Mouse (Mus musculus): ENCODE results near the gene Fanci. TPM values are rescaled to one million over a fixed set of nuclear protein-coding genes. Genes with fewer than 3 reads are reported as not detected.

Fanci gene
- polyA plus RNA-seq, 1 experiment from 2014 or later = 21.4 TPM

DNA sequence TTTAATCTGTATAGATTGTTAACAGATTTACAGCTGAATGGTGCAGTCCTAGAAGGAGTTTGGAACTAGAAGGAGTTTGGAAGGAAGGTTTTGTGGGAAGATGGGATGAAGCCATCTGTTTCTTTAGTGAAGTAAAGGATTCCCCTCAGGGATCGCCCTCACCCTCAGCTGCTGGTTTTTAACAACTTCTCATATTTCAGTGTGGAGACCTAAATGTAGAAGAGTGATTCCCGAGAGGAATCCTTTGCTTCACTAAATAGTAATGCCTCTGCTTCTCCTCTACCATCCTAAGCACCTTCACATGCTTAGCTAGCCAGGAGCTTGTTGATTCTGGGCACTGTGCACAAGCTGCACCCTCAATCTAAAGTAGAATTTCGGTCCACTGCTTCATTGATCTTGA is 258 bp upstream of the Fanci start:
- peak overlapping the region; percentile 91 for H3K4me2 ChIP-seq (ENCODE audit: low read depth, low read length)
- no peaks in the 10 kb centered on the region for H3K36me3 ChIP-seq (replicated peaks; ENCODE audit: control insufficient read depth, insufficient read depth, low read depth, low read length)
- no peaks in the 10 kb centered on the region for H3K4me1 ChIP-seq (ENCODE audit: control insufficient read depth, insufficient read depth, low read length)
- WGBS = 5% methylated on average over 3 of the region's 3 CpGs
- H3K4me3 ChIP-seq (ENCODE audit: low read depth, low read length) = peak overlapping the region; percentile 61
- H3K9ac ChIP-seq (replicated peaks; ENCODE audit: low read length) = peak overlapping the region; percentile 74
- ATAC-seq (replicated peaks; ENCODE audit: insufficient number of reproducible peaks, low FRiP score, low TSS enrichment, low read depth) (0 out of 2 replicates have a peak, but pooled peaks have one; percentile 2), DNase-seq (ENCODE audit: low spot score) (peak; percentile 44)
- no peaks in the 10 kb centered on the region for H3K27me3 ChIP-seq (ENCODE audit: control insufficient read depth, insufficient read depth, low read length)
- H3K27ac ChIP-seq (replicated peaks; ENCODE audit: low read depth, low read length) = peak overlapping the region; percentile 72
- no peaks in the 10 kb centered on the region for H3K9me3 ChIP-seq (replicated peaks; ENCODE audit: control insufficient read depth, low read length)

DNA sequence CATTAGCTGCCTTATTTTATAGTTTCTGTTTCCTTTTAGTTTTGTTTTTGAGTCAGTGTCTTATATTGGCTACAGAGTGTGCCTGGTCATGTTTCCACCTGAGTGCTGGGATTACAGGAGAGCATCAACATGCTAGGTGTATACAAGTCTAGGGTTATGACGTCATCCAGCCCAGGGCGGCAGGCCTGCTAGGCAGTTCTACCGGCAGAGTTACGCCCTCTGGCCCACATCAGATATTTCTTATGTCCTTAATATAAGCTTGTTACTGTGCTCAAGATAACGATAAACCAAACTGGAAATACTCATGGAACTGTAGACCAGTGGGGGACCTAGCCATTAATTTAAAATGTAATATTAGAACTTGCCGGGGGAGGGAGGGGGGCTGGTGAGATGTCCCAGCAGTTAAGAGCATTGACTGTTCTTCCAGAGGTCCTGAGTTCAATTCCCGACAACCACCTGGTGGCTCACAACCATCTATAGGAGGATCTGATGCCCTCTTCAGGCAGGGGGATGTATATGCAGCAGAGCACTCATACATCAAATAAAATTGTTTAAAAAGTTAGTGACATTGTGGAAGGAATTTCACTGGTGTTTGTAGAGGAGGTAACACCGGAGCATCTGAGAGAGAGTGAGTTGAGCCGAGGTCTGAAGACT is 1.3 kb downstream of the Fanci start:
- Histone ChIP-seq H3K27ac (replicated peaks; ENCODE audit: low read depth, low read length) (no peak overlapping the region), H3K4me2 (ENCODE audit: low read depth, low read length) (peak overlapping the region; percentile 91), H3K9me3 (replicated peaks; ENCODE audit: control insufficient read depth, low read length) (no peaks in the 10 kb centered on the region), H3K36me3 (replicated peaks; ENCODE audit: control insufficient read depth, insufficient read depth, low read depth, low read length) (no peaks in the 10 kb centered on the region), H3K9ac (replicated peaks; ENCODE audit: low read length) (peak overlapping the region; percentile 74; the same call in 1 of the 2 replicates), H3K4me1 (ENCODE audit: control insufficient read depth, insufficient read depth, low read length) (no peaks in the 10 kb centered on the region), H3K4me3 (ENCODE audit: low read depth, low read length) (peak overlapping the region; percentile 61), H3K27me3 (ENCODE audit: control insufficient read depth, insufficient read depth, low read length) (no peaks in the 10 kb centered on the region)
- peak; percentile 37 for DNase-seq (ENCODE audit: low spot score)
- WGBS = 58% methylated on average over 9 of the region's 9 CpGs
- 0 out of 2 replicates have a peak, but pooled peaks have one; percentile 21 for ATAC-seq (replicated peaks; ENCODE audit: insufficient number of reproducible peaks, low FRiP score, low TSS enrichment, low read depth)

DNA sequence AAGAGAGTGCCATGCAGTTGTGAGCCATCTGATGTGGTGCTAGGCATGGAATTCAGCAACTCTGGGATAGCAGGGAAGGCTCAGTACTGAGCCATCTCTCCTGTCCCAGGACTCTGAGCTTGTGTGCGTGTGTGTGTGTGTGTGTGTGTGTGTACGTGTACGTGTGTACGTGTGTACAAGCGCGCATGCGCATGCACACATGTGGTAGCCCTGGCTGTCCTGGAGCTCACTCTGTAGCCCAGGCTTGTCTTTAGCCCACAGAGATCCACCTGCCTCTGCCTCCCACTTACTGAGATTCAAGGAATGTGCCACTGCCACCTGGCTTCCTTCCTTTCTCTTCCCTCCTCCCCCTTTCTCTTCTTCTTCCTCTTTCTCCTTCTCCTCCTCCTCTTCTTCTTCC is 2.2 kb downstream of the Fanci start:
- Histone ChIP-seq H3K4me1 (ENCODE audit: control insufficient read depth, insufficient read depth, low read length) (no peaks in the 10 kb centered on the region), H3K36me3 (replicated peaks; ENCODE audit: control insufficient read depth, insufficient read depth, low read depth, low read length) (no peaks in the 10 kb centered on the region), H3K9ac (replicated peaks; ENCODE audit: low read length) (no peak overlapping the region), H3K27ac (replicated peaks; ENCODE audit: low read depth, low read length) (no peak overlapping the region), H3K9me3 (replicated peaks; ENCODE audit: control insufficient read depth, low read length) (no peaks in the 10 kb centered on the region), H3K27me3 (ENCODE audit: control insufficient read depth, insufficient read depth, low read length) (no peaks in the 10 kb centered on the region), H3K4me3 (ENCODE audit: low read depth, low read length) (no peak overlapping the region), H3K4me2 (ENCODE audit: low read depth, low read length) (no peak overlapping the region)
- no peak for DNase-seq (ENCODE audit: low spot score)
- 90% methylated on average over 7 of the region's 7 CpGs for WGBS
- ATAC-seq (replicated peaks; ENCODE audit: insufficient number of reproducible peaks, low FRiP score, low TSS enrichment, low read depth) = no peak

DNA sequence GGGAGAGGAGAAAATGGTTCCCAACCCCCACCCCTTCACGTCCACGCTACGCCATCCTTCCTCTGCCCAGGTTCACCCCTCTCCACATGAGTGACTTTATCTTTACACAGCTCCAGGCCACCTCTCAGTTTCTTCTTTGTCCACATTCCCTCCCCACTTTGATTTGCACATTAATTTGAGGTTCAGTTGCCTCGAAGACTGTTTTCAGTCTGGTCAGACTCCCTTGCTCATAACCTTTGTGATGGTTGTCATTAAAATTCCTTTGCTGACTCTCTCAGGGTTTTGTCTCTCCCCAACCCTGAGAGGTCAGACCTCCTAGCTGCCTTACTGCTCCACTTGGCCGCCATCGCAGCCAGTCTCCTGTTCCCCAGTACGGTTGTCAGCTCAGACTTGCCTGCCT is 2.9 kb downstream of the Fanci start:
- Histone ChIP-seq H3K9ac (replicated peaks; ENCODE audit: low read length) (no peak overlapping the region), H3K4me3 (ENCODE audit: low read depth, low read length) (no peak overlapping the region), H3K27ac (replicated peaks; ENCODE audit: low read depth, low read length) (no peak overlapping the region), H3K36me3 (replicated peaks; ENCODE audit: control insufficient read depth, insufficient read depth, low read depth, low read length) (no peaks in the 10 kb centered on the region), H3K4me1 (ENCODE audit: control insufficient read depth, insufficient read depth, low read length) (no peaks in the 10 kb centered on the region), H3K27me3 (ENCODE audit: control insufficient read depth, insufficient read depth, low read length) (no peaks in the 10 kb centered on the region), H3K4me2 (ENCODE audit: low read depth, low read length) (no peak overlapping the region), H3K9me3 (replicated peaks; ENCODE audit: control insufficient read depth, low read length) (no peaks in the 10 kb centered on the region)
- no peak for ATAC-seq (replicated peaks; ENCODE audit: insufficient number of reproducible peaks, low FRiP score, low TSS enrichment, low read depth)
- no peak for DNase-seq (ENCODE audit: low spot score)
- 70% methylated on average over 7 of the region's 7 CpGs for WGBS

DNA sequence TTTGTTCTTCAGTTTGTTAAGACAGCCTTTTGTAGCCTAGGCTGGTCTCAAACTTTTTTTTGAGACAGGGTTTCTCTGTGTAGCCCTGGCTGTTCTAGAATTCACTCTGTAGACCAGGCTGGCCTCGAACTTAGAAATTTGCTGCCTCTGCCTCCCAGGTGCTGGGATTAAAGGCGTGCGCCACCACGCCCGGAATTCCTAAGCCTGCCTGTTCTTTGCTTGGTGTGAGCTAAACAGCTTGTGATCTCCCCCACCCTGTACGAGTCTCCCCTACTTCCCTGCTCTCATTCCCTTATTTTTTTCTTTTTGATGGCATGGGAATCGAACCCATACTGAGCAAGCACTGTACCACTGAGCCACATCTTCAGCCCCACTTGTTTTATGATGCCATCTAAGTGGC is 3.5 kb downstream of the Fanci start:
- no peaks in the 10 kb centered on the region for H3K27me3 ChIP-seq (ENCODE audit: control insufficient read depth, insufficient read depth, low read length)
- DNase-seq (ENCODE audit: low spot score) (no peak), ATAC-seq (replicated peaks; ENCODE audit: insufficient number of reproducible peaks, low FRiP score, low TSS enrichment, low read depth) (no peak)
- H3K4me2 ChIP-seq (ENCODE audit: low read depth, low read length) = no peak overlapping the region
- H3K9me3 ChIP-seq (replicated peaks; ENCODE audit: control insufficient read depth, low read length) = no peaks in the 10 kb centered on the region
- H3K4me3 ChIP-seq (ENCODE audit: low read depth, low read length) = no peak overlapping the region
- H3K27ac ChIP-seq (replicated peaks; ENCODE audit: low read depth, low read length) = no peak overlapping the region
- no peak overlapping the region for H3K9ac ChIP-seq (replicated peaks; ENCODE audit: low read length)
- WGBS = 85% methylated on average over 7 of the region's 7 CpGs
- H3K4me1 ChIP-seq (ENCODE audit: control insufficient read depth, insufficient read depth, low read length) = no peaks in the 10 kb centered on the region
- no peaks in the 10 kb centered on the region for H3K36me3 ChIP-seq (replicated peaks; ENCODE audit: control insufficient read depth, insufficient read depth, low read depth, low read length)

DNA sequence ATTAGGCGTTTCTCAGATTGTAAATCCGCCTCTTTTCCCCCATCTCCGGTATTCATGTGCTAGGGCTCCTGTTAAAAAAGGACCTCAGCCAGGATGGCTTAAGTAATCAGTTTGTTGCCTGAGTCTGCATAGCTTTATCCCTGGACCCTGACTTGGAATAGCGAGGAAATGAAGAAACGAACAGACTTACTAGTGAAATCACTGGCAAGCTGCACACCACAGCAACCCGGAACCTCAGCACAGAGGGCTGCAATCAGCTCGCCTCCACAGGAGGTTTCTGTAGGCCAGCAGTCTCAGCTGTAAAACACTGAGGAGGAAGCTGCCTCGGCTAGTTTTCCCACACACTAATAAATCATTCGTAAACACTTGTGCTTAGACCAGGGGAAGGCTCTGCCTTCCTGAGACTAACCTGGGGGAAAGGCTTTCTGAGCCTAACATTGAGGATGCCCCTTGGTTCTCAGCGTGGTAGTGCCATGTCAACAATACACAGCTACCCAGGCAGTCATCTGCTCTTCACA is 5.8 kb downstream of the Fanci start:
- Histone ChIP-seq H3K27ac (replicated peaks; ENCODE audit: low read depth, low read length) (no peak overlapping the region), H3K4me1 (ENCODE audit: control insufficient read depth, insufficient read depth, low read length) (no peaks in the 10 kb centered on the region), H3K9ac (replicated peaks; ENCODE audit: low read length) (no peak overlapping the region), H3K9me3 (replicated peaks; ENCODE audit: control insufficient read depth, low read length) (no peaks in the 10 kb centered on the region), H3K4me3 (ENCODE audit: low read depth, low read length) (no peak overlapping the region), H3K4me2 (ENCODE audit: low read depth, low read length) (no peak overlapping the region), H3K27me3 (ENCODE audit: control insufficient read depth, insufficient read depth, low read length) (no peaks in the 10 kb centered on the region), H3K36me3 (replicated peaks; ENCODE audit: control insufficient read depth, insufficient read depth, low read depth, low read length) (no peaks in the 10 kb centered on the region)
- ATAC-seq (replicated peaks; ENCODE audit: insufficient number of reproducible peaks, low FRiP score, low TSS enrichment, low read depth) (no peak), DNase-seq (ENCODE audit: low spot score) (no peak)
- 87% methylated on average over 10 of the region's 10 CpGs for WGBS

DNA sequence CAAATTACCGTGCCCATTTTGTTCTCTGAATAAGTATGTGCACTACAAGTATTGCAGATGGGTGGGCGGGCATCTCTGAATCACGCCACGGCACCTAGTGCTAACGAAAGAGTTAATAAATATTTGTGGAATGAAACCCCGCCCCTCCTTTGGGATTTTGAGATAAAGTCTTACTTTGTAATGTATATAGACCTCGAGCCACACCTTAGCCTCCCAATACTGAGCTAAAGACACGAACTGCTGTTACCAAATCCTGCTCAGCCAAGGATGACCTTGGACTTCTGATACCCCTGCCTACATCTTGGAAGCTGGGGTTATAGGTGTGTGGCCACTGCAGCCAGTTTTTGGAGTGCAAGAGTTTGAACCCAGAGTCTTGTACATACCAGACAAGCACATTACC is 6.7 kb downstream of the Fanci start:
- Histone ChIP-seq H3K27me3 (ENCODE audit: control insufficient read depth, insufficient read depth, low read length) (no peaks in the 10 kb centered on the region), H3K36me3 (replicated peaks; ENCODE audit: control insufficient read depth, insufficient read depth, low read depth, low read length) (no peaks in the 10 kb centered on the region), H3K9ac (replicated peaks; ENCODE audit: low read length) (no peak overlapping the region), H3K4me3 (ENCODE audit: low read depth, low read length) (no peak overlapping the region), H3K9me3 (replicated peaks; ENCODE audit: control insufficient read depth, low read length) (no peaks in the 10 kb centered on the region), H3K27ac (replicated peaks; ENCODE audit: low read depth, low read length) (no peak overlapping the region), H3K4me2 (ENCODE audit: low read depth, low read length) (no peak overlapping the region), H3K4me1 (ENCODE audit: control insufficient read depth, insufficient read depth, low read length) (no peaks in the 10 kb centered on the region)
- ATAC-seq (replicated peaks; ENCODE audit: insufficient number of reproducible peaks, low FRiP score, low TSS enrichment, low read depth) (no peak), DNase-seq (ENCODE audit: low spot score) (no peak)
- 92% methylated on average over 8 of the region's 8 CpGs for WGBS

DNA sequence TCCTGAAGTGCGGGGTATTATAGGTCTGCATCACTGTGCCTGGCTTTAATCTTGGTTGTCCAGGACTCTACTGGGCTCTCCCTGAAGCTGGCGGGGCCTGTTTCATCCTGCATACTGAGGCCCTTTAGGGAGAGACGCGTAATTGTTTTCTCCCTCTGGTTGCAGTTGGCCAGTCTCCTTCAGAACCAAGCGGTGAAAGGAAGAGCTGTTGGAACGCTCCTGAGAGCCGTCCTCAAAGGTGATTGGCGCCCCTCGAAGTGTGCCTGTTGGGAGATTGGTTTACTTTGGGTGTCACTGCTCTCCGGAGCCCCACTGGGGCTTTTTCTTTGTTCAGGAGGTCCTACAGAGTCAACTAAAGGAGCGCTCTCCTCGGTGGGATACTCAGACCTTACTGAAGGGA is 7.2 kb downstream of the Fanci start:
- no peak for DNase-seq (ENCODE audit: low spot score)
- 72% methylated on average over 12 of the region's 12 CpGs for whole genome bisulfite sequencing

More for the DNA sequence above, 7.2 kb downstream of the Fanci start:
- Histone ChIP-seq H3K4me2 (ENCODE audit: low read depth, low read length) (no peak overlapping the region), H3K4me1 (ENCODE audit: control insufficient read depth, insufficient read depth, low read length) (no peaks in the 10 kb centered on the region), H3K27ac (replicated peaks; ENCODE audit: low read depth, low read length) (no peak overlapping the region), H3K27me3 (ENCODE audit: control insufficient read depth, insufficient read depth, low read length) (no peaks in the 10 kb centered on the region), H3K9ac (replicated peaks; ENCODE audit: low read length) (no peak overlapping the region), H3K4me3 (ENCODE audit: low read depth, low read length) (no peak overlapping the region), H3K9me3 (replicated peaks; ENCODE audit: control insufficient read depth, low read length) (no peaks in the 10 kb centered on the region), H3K36me3 (replicated peaks; ENCODE audit: control insufficient read depth, insufficient read depth, low read depth, low read length) (no peaks in the 10 kb centered on the region)
- no peak for ATAC-seq (replicated peaks; ENCODE audit: insufficient number of reproducible peaks, low FRiP score, low TSS enrichment, low read depth)
